Mouse (Mus musculus) Muller cell, postnatal 12 days (primary cell): Measurements from ENCODE around the gene Slc38a11.
A peak's percentile ranks its signal among the peaks of the same experiment; 100 is the strongest.

Source experiments
- DNase-seq: peaks from one replicate; pipeline ENCODE4 v3.0.0-alpha.2; 2015; ENCODE audit errors: inconsistent ontology term

Gene Slc38a11

DNA sequence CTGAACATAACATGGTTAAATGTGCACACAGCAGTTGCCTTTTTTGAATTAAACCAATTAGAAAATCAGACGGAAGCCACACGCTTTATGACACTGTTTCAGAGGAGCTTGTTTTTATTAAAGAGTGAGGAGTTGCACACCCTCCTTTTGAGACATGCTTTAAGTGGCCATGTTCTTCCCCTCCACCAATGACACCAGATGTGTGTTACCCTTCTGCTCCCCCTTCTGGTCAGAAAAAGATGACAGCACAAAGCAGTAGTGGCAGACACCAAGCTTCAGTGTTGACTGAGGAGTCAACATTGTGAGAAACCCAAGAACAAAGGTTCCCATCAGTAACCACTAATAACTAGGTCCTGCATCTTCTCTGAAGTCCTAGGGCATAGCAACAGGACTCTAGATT, 32.5 kb downstream of the Slc38a11 start:
- DNase-seq = peak; percentile 14

- no peak for DNase-seq
Observed at GRCm38 (mm10) chr2:65321998-65322754, 41.7 kb downstream of the Slc38a11 start.

GRCm38 (mm10) chr2:65320975-65321374, 42.9 kb downstream of the Slc38a11 start:
- DNase-seq = no peak

- no peak for DNase-seq
Observed at GRCm38 (mm10) chr2:65316721-65317120, 47.1 kb downstream of the Slc38a11 start.

GRCm38 (mm10) chr2:65311250-65311649, 52.6 kb downstream of the Slc38a11 start:
- DNase-seq = no peak

DNA sequence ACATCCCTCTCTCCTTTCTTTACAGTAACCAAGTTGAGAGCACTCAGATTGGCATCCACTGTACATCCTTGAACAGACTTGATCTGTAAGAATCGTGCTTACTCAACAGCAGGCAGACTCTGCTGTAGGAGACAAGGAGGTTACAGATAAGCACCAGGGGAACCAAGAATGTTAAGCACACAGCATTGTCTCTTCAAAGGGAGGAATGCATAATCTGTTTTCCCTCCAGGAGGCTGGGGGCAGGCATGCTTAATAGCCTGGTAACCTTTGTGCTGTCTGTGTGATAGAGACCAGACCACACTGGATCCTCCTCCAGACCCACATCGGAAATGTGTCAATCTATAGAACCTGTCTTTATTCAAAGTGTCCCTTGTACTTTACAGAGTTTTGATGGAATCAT, 67.3 kb downstream of the Slc38a11 start:
- DNase-seq = peak; percentile 43

DNA sequence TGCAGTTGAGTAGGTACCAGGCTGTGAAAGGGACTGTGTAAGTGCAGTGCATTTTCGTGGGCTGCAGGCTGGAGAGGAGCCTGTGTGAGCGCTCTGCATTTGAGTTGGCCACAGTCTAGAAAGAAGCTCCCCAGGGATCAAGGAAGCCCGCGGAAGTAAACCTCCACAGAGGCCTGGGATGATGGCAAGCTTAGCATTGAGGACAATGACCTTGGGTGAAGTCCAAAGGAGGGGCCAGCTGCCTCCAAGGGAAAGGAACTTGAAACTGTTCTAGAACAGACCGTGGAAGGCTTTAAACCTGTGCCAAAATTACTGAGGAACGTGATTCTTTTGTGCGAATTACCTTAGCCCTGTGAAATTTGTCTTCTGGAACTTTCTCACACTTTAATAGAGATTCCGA, 69.7 kb downstream of the Slc38a11 start:
- peak; percentile 18 for DNase-seq

- no peak for DNase-seq
Observed at GRCm38 (mm10) chr2:65293411-65293810, 70.4 kb downstream of the Slc38a11 start.

DNA sequence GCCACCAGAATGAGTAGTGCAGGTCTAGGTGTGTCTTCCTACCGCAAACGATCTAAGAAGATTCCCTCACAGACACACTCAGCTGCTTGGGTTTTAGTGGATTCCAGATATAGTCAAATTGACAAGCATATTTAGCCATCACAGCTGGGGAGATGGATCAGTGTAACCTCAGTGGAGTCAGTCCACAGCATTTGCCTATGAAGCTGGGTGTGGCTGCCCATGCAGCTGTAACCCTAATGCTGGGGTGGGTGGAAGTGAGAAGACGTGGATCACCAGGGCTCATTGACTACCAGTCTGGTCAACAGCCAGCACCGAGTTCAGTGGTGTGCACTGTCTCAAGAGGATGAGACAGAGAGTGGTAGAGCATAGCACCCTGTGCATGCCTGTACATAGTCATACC, 74.1 kb downstream of the Slc38a11 start:
- no peak for DNase-seq

- no peak for DNase-seq
Observed at GRCm38 (mm10) chr2:65288696-65289095, 75.1 kb downstream of the Slc38a11 start.

DNA sequence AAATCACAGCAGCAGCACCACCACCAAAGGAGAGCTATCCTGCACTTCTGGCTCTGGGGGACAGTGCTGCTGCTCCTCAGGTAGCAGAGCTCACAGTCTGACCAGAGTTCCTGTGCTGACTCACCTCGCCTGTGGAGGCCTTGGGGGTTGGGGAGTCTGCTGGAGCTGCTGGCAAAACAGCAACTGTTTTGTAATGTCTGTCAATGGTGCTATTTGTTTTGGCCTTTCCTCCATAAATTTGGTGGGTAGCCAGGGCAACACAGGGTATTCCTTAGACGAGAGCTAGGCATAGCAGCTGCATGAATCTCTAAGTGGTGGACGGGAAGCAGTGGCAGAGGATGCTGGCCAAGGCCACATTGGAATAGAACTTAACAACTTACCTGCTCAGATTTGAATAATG, 78.5 kb downstream of the Slc38a11 start:
- DNase-seq = peak; percentile 86

DNA sequence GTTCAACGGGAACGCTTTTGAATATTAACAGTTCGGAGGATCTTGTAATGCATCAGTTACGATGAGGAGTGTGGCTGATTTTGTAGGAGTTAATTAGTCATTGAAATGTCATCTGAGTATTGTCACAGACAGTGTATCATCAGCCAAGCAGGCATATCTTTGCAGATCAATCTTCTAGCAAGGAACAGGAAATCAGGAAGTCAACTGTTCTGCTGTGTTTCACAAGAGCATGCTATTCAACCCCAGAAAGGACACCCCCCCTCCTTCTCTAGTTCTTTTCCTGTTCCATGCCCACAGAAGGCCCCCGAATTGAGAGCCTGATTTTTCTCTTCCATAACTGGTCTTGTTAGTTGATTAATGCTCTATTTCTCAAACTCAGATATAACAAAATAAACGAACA, 80.9 kb downstream of the Slc38a11 start:
- DNase-seq = no peak

GRCm38 (mm10) chr2:65279029-65279690, 84.7 kb downstream of the Slc38a11 start:
- no peak for DNase-seq

DNA sequence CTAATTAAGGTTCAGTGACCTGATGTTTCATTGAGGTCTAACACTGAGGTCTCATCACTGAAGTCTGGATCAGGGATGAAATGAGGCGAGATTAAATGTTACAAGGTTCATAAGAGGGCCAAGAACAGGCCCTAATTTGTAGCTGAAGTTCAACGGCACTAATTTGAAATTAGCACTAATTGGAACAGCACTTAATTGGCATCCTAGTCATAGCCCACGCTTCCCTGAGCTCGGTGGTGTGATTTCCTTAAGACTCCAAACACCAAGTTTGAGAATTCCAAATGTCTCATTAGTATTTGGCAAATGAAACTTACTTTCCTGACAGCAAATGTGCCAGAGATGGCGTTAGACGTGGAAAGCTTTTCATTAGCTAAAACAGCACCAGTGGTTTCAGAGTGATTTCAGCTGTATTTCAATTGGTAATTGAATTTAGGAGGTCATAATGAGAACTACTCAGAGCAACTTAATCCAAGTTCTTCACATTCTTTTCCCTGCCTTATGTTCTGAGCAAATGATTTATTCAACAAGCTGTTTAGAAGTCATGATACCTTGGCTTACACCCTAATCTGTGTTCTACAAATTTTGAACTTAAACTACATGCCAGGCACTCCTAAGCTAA, 88.3 kb downstream of the Slc38a11 start:
- DNase-seq = peak; percentile 88

GRCm38 (mm10) chr2:65273910-65274309, 89.9 kb downstream of the Slc38a11 start:
- no peak for DNase-seq

DNA sequence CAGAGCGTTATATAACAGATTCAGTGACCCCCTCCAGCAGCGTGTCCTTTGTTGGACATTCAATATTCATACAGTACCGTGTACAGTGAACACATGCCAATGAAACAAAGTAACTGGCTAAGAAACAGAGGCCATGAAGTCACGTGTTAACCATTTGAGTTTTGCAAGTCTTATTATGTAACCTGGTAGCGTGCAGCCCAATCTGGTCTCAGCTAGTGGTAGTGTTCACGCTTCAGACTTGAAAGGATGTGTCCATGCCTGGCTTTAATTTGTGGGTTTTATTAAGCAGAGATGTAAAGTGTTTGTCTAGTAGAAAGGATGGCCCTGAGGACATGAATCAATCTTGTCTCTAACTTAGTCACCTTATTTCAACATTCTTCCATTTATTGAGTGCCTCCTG, 95.1 kb downstream of the Slc38a11 start:
- DNase-seq = no peak

DNA sequence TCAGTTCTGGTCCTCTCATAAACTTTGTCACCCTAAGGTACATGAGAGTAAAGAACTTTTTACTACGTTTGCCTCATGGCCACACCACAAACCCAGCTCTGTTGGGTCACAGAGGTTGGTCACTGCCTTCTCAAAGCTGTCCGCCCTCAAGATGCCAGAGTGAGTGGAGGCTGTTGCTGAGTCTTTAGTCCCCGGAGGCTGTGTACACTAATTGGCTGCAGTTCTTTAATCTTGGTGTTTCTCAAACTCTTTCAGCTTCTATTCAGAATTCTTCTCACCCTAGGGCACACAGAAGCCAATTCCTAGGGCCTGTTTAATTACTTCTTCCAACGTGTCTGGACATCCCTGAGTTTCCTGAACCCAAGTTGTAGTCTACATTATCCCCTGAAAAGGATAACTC, 96.0 kb downstream of the Slc38a11 start:
- DNase-seq = no peak

DNA sequence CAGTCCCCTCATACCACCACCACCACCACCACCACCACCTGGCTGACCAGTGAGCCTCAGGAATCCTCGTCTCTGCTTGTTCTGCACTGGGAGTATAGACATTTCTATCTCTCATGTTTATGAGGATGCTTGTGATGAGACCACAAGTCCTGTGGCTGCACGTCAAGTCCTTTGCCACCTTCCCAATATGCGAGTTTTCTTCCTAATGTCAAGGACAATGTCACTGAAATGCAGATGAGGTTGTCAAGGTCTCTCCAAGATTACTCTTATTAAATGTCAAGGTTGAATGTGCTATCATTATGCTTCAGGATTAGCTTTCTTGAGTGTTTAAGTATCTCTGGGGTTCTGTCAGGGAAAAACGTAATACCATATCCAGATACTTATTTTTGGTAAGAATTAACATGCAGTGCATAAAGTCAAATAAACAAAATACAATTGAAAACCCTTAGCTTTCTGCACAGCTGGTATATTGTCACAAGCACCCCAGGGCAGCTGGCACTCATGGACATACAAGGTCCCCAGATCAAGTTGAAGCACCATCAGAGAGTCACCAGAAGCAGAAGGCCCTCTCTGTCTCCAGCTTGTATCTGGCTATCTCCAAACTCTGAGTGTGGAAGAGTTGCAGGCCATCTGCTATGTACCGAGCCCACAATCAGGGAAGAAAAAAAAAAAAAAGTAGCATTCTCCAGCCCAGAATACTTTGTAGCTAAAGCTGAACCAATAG, 97.1 kb downstream of the Slc38a11 start:
- no peak for DNase-seq
